Mouse (Mus musculus) midbrain, embryonic 16.5 days (tissue): ENCODE measurements around the gene Krt86. TPM values are rescaled to one million over a fixed set of nuclear protein-coding genes. Genes with fewer than 3 reads are reported as not detected.

Experiments
- ATAC-seq: fragments of 200-750 bp; cut with Nextera tagmentation; 2 replicates; pipeline ENCODE4 v1.8.0; 2017; ENCODE audit warnings: moderate TSS enrichment
- H3K27ac ChIP-seq: fragments of 300-500 bp; sonication (generic); 2 replicates; pipeline ENCODE4 v1.5.1; 2014; ENCODE audit warnings: mild to moderate bottlenecking, low read length, mixed read lengths
- H3K27me3 ChIP-seq: fragments of 300-500 bp; sonication (generic); 2 replicates; pipeline ENCODE4 v1.6.1; 2014; ENCODE audit warnings: low read depth, low read length, mixed read lengths; ENCODE audit not compliant: control insufficient read depth, insufficient read depth
- H3K36me3 ChIP-seq: fragments of 300-500 bp; sonication (generic); 2 replicates; pipeline ENCODE4 v1.6.1; 2014; ENCODE audit warnings: mild to moderate bottlenecking, low read length, moderate library complexity, mixed read lengths; ENCODE audit not compliant: control insufficient read depth, insufficient read depth
- H3K4me1 ChIP-seq: fragments of 300-500 bp; sonication (generic); 2 replicates; pipeline ENCODE4 v1.6.1; 2014; ENCODE audit warnings: mild to moderate bottlenecking, low read length, mixed read lengths; ENCODE audit not compliant: control insufficient read depth, insufficient read depth
- H3K4me2 ChIP-seq: fragments of 300-500 bp; sonication (generic); 2 replicates; pipeline ENCODE4 v1.6.1; 2014; ENCODE audit warnings: mild to moderate bottlenecking, low read length, mixed read lengths
- H3K4me3 ChIP-seq: fragments of 300-500 bp; sonication (generic); 2 replicates; pipeline ENCODE4 v1.5.1; 2014; ENCODE audit warnings: low read depth, mild to moderate bottlenecking, low read length, moderate library complexity, mixed read lengths
- H3K9ac ChIP-seq: fragments of 300-500 bp; sonication (generic); 2 replicates; pipeline ENCODE4 v1.6.1; 2014; ENCODE audit warnings: low read depth, low read length, mixed read lengths
- H3K9me3 ChIP-seq: fragments of 300-500 bp; sonication (generic); replicated peaks from 2 replicates; pipeline ENCODE4 v1.6.1; 2014; ENCODE audit warnings: mild to moderate bottlenecking, low read length, mixed read lengths; ENCODE audit not compliant: control insufficient read depth, poor library complexity, severe bottlenecking
- WGBS: fragments of 180-500 bp; shearing (Covaris S2); extraction: QIAGEN DNeasy Blood & Tissue Kit; methylation state at CpG from one replicate; pipeline ENCODE4 v1.1.7; 2014; 5-methylcytosine and 5-hydroxymethylcytosine counted together
- polyA plus RNA-seq: library from polyadenylated mRNA; unstranded; fragments of >200 nt; fragmentation: Nextera tagmentation; extraction: Ambion mirVana; gene quantifications from 2 replicates; pipeline ENCODE4 v1.2.1, GENCODE M21; 2015

Gene Krt86
- polyA plus RNA-seq, 1 experiment from 2014 or later: 0.10 TPM

GRCm38 (mm10) chr15:101455292-101455691 is 18.0 kb upstream of the Krt86 start:
- Histone ChIP-seq H3K27ac (no peak overlapping the region), H3K4me3 (no peak overlapping the region), H3K9ac (no peak overlapping the region), H3K4me1 (peaks cover 5% of the 10 kb centered on the region; the same call in 1 of the 2 replicates), H3K9me3 (peaks cover 5% of the 10 kb centered on the region; the same call in 1 of the 2 replicates), H3K4me2 (no peak overlapping the region), H3K36me3 (no peaks in the 10 kb centered on the region), H3K27me3 (no peaks in the 10 kb centered on the region)
- ATAC-seq: no peak
- 89% methylated on average over 2 of the region's 2 CpGs for WGBS

- Histone ChIP-seq H3K4me2 (no peak overlapping the region), H3K27ac (no peak overlapping the region), H3K9me3 (peaks cover 5% of the 10 kb centered on the region; the same call in 1 of the 2 replicates), H3K4me3 (no peak overlapping the region), H3K4me1 (peaks cover 5% of the 10 kb centered on the region; the same call in 1 of the 2 replicates), H3K9ac (no peak overlapping the region), H3K27me3 (no peaks in the 10 kb centered on the region), H3K36me3 (no peaks in the 10 kb centered on the region)
- no peak for ATAC-seq
- 90% methylated on average over 6 of the region's 6 CpGs for WGBS
These were observed 17.4 kb upstream of the Krt86 start for GRCm38 (mm10) chr15:101455891-101456290.

DNA sequence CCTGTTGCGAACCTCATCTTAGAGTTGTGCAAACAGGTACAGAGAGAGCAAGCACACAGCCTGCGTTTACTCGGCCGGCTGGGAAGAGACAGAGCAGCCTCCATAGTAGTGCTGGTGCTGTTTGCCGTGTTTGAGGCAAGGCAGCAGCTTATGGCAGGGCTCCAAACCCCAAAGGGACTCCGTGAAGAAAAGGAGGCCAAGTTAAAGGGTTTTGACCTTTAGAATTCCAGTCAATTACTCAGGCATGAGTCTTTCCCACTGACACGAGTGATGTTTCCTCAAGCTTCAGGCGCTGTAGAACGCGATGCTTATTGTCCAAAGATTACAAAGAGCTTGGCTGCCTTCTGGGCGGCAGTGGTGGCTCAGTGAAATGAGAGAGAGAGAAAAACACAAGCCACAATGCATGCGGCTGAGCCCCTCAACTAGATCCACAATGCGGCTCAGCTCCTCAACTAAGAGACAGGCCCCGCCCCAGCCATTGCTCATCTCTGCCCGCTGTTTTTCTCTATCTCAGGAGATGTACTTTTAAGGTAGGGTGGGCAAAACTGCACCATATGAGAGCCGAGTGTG is 14.8 kb upstream of the Krt86 start:
- peaks cover 5% of the 10 kb centered on the region; the same call in 1 of the 2 replicates for H3K9me3 ChIP-seq
- H3K36me3 ChIP-seq: no peaks in the 10 kb centered on the region
- H3K9ac ChIP-seq: no peak overlapping the region
- no peak overlapping the region for H3K4me3 ChIP-seq
- no peaks in the 10 kb centered on the region for H3K27me3 ChIP-seq
- 32% methylated on average over 16 of the region's 16 CpGs for WGBS
- no peak for ATAC-seq
- H3K27ac ChIP-seq: no peak overlapping the region
- peaks cover 5% of the 10 kb centered on the region; the same call in 1 of the 2 replicates for H3K4me1 ChIP-seq
- H3K4me2 ChIP-seq: peak overlapping the region; percentile 4; the same call in 1 of the 2 replicates

GRCm38 (mm10) chr15:101459283-101459682 is 14.0 kb upstream of the Krt86 start:
- H3K27ac ChIP-seq: no peak overlapping the region
- peaks cover 5% of the 10 kb centered on the region; the same call in 1 of the 2 replicates for H3K9me3 ChIP-seq
- no peak overlapping the region for H3K4me2 ChIP-seq
- H3K27me3 ChIP-seq: no peaks in the 10 kb centered on the region
- WGBS: 84% methylated on average over 14 of the region's 14 CpGs
- no peak for ATAC-seq
- H3K9ac ChIP-seq: no peak overlapping the region
- H3K4me1 ChIP-seq: peaks cover 5% of the 10 kb centered on the region; the same call in 1 of the 2 replicates
- no peaks in the 10 kb centered on the region for H3K36me3 ChIP-seq
- H3K4me3 ChIP-seq: no peak overlapping the region

- no peak within 1 kb of the TSS for H3K4me2 ChIP-seq
- no peak within 1 kb of the TSS for H3K4me3 ChIP-seq
- H3K27ac ChIP-seq: no peak within 1 kb of the TSS
- ATAC-seq: no peak
- WGBS: 81% methylated on average over 13 of the region's 13 CpGs
- peaks cover under 1% of the 10 kb centered on the region; the same call in 1 of the 2 replicates for H3K4me1 ChIP-seq
- no peaks in the 10 kb centered on the region for H3K9me3 ChIP-seq
- no peaks in the 10 kb centered on the region for H3K27me3 ChIP-seq
- no peaks in the 10 kb centered on the region for H3K36me3 ChIP-seq
- no peak within 1 kb of the TSS for H3K9ac ChIP-seq
These were observed 9.6 kb upstream of the Krt86 start, which contains the start of gene Krt81 for GRCm38 (mm10) chr15:101463651-101464050. Krt81 (minus strand) TSS chr15:101463751.

- Histone ChIP-seq H3K36me3 (no peaks in the 10 kb centered on the region), H3K27ac (no peak overlapping the region), H3K4me1 (no peaks in the 10 kb centered on the region), H3K4me3 (no peak overlapping the region), H3K9me3 (no peaks in the 10 kb centered on the region), H3K9ac (no peak overlapping the region), H3K27me3 (no peaks in the 10 kb centered on the region), H3K4me2 (no peak overlapping the region)
- no peak for ATAC-seq
- WGBS: 89% methylated on average over 4 of the region's 4 CpGs
These were observed 4.2 kb upstream of the Krt86 start for GRCm38 (mm10) chr15:101469093-101469492.

DNA sequence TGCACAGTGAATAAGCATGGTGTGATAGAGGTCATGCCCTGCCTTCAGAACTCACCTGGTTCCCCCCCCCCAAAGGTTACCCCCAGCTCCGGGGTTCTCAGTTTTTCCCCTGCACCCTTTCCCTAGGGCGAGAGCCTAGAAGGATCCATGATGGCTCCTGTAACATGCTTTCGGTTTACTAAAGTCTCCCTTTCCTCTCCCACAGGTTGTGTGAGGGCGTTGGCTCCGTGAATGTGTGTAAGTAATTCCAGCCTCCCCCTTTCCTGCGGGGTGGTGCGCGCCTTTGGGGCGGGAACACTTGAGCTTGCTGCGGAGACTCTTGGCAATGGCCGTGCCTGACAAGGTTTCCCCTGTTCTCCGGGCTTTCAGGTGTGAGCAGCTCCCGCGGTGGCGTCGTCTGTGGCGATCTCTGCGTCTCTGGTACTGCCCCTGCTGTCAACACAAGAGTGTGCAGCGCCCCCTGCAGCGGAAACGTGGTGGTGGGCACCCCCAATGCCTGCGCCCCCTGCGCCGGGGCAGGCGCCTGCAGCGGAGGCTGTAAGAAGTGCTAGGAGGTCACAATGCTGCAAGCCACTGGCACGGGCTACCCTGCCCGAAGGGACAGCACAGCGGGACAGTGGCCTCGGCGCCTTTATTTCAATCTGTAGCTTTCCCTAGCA is 5.9 kb downstream of the Krt86 start:
- ATAC-seq: peak; percentile 45; the same call in 1 of the 2 replicates
- Histone ChIP-seq H3K9ac (peak overlapping the region; percentile 21; the same call in 1 of the 2 replicates), H3K4me2 (peak overlapping the region; percentile 56), H3K36me3 (no peaks in the 10 kb centered on the region), H3K4me3 (peak overlapping the region; percentile 21), H3K27me3 (no peaks in the 10 kb centered on the region), H3K4me1 (peaks cover 9% of the 10 kb centered on the region), H3K27ac (no peak overlapping the region), H3K9me3 (no peaks in the 10 kb centered on the region)
- WGBS: 11% methylated on average over 31 of the region's 31 CpGs

- H3K27me3 ChIP-seq: no peaks in the 10 kb centered on the region
- peak overlapping the region; percentile 56 for H3K4me2 ChIP-seq
- no peaks in the 10 kb centered on the region for H3K36me3 ChIP-seq
- peaks cover 9% of the 10 kb centered on the region for H3K4me1 ChIP-seq
- H3K9ac ChIP-seq: no peak overlapping the region; the same call in 1 of the 2 replicates
- ATAC-seq: no peak
- H3K27ac ChIP-seq: no peak overlapping the region
- peak overlapping the region; percentile 21 for H3K4me3 ChIP-seq
- WGBS: 31% methylated on average over 11 of the region's 11 CpGs
- H3K9me3 ChIP-seq: no peaks in the 10 kb centered on the region
These were observed 6.4 kb downstream of the Krt86 start for GRCm38 (mm10) chr15:101479666-101480060.

DNA sequence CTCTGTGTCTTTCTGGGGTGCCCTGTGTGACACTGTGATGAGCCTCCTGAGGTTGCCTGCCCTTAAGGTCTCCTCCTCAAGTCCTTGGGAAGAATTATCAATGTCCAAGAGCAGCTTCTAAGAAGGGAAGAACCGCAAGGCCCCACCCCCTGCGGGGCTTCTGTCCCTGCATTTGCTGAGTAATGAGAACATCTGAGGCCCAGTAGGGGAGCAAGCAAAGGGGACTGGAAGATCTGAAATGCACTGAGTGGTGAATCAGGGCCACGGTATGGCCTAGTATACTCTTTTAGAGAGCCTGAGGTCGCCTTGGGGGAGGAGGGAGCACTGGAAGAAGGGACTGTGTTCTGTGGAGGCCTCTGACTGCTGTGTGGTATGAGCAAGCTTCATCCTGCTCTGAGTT is 8.8 kb downstream of the Krt86 start:
- Histone ChIP-seq H3K4me2 (no peak overlapping the region), H3K9me3 (no peaks in the 10 kb centered on the region), H3K36me3 (no peaks in the 10 kb centered on the region), H3K27ac (no peak overlapping the region), H3K4me1 (peaks cover 9% of the 10 kb centered on the region), H3K9ac (no peak overlapping the region), H3K4me3 (no peak overlapping the region), H3K27me3 (no peaks in the 10 kb centered on the region)
- 37% methylated on average over 4 of the region's 4 CpGs for WGBS
- ATAC-seq: no peak
